Comparison of ENCODE assay signal across 8 mouse cellular contexts in genomic region chr15:77220137-77220536, GRCm38 (mm10).
DNase-seq lines count a peak whose midpoint lies in the region; TF ChIP-seq lines count a peak whose summit lies in the region.

No protein-coding gene starts in this region.

- no peaks in the 10 kb centered on the region for H3K27me3 ChIP-seq in myocyte (ENCODE audit: control insufficient read depth, insufficient read depth, insufficient read length)
- no peaks in the 10 kb centered on the region for H3K27me3 ChIP-seq in hindbrain, embryonic 10.5 days (ENCODE audit: insufficient read depth, poor library complexity, severe bottlenecking)

- peak overlapping the region; percentile 71 for H3K4me2 ChIP-seq in myocyte (ENCODE audit: low read depth)

- no peak overlapping the region for H3K4me3 ChIP-seq in embryonic fibroblast, embryonic 13.5 days (ENCODE audit: insufficient read depth, low read length)
- no peak overlapping the region for H3K4me3 ChIP-seq in myocyte
- no peak overlapping the region for H3K4me3 ChIP-seq in hindbrain, embryonic 10.5 days

- H3K79me2 ChIP-seq in myocyte (ENCODE audit: control insufficient read depth, insufficient read depth), result peaks cover 74% of the 10 kb centered on the region

- H3K36me3 ChIP-seq in myocyte (ENCODE audit: control insufficient read depth, insufficient read depth), result no peaks in the 10 kb centered on the region
- H3K36me3 ChIP-seq in hindbrain, embryonic 10.5 days, result no peaks in the 10 kb centered on the region

- peak overlapping the region; percentile 93 for H3K27ac ChIP-seq in embryonic fibroblast, embryonic 13.5 days (ENCODE audit: insufficient read depth, low read length)
- H3K27ac ChIP-seq in hindbrain, embryonic 10.5 days, result no peak overlapping the region

- H3ac ChIP-seq in myocyte (ENCODE audit: control insufficient read depth, insufficient read length), result no peak overlapping the region

- no peaks in the 10 kb centered on the region for H3K9me3 ChIP-seq in hindbrain, embryonic 10.5 days

- TF ChIP-seq CTCF in embryonic fibroblast, embryonic 13.5 days (IDR thresholded peaks at IDR 0.05; ENCODE audit: borderline replicate concordance, insufficient read depth, low read length), result peak; percentile 51; the same call in 1 of the 2 replicates

- DNase-seq in heart, adult 11 months, result peak; percentile 94
- no peak for DNase-seq in heart, postnatal 25 days (ENCODE audit: low spot score)
- peak; percentile 37 for DNase-seq in ZHBTc4 (ENCODE audit: low read depth, low spot score)
- DNase-seq in kidney, postnatal 10 days, result peak; percentile 72
- DNase-seq in hindbrain, embryonic 10.5 days (ENCODE audit: low spot score), result no peak
- no peak for DNase-seq in left cerebral cortex, adult 9 months (ENCODE audit: low spot score in 2 of 2)

- intact Hi-C loops in heart, postnatal 25 days (cut with DNase I), result loop anchor here (5.0 kb wide), 2 partner anchors 113 to 248 kb away; no protein-coding TSS in a partner anchor

- H3K4me1 ChIP-seq in embryonic fibroblast, embryonic 13.5 days (ENCODE audit: control insufficient read depth, insufficient read depth, low read length), result peaks cover 36% of the 10 kb centered on the region
- H3K4me1 ChIP-seq in hindbrain, embryonic 10.5 days (replicated peaks), result peaks cover 35% of the 10 kb centered on the region

- TF ChIP-seq POLR2A in embryonic fibroblast, embryonic 13.5 days (IDR thresholded peaks at IDR 0.05; ENCODE audit: low read depth, low read length), result peak; percentile 27; the same call in 1 of the 2 replicates
- TF ChIP-seq POLR2A in myocyte (IDR thresholded peaks at IDR 0.05; ENCODE audit: insufficient read length, low read depth), result no peak

TF ChIP-seq in myocyte, 11 proteins besides CTCF, POLR2A, EP300 and RAD21:
- TF ChIP-seq TCF12 (IDR thresholded peaks at IDR 0.05; ENCODE audit: insufficient read depth, poor library complexity, severe bottlenecking) (no peak), POLR2AphosphoS2 (IDR thresholded peaks at IDR 0.05; ENCODE audit: insufficient read length, low read depth) (peak; percentile 75), MYOD1 (IDR thresholded peaks at IDR 0.05; ENCODE audit: control insufficient read depth in 1 of 3, insufficient read length in 2 of 3, low read depth in 2 of 3) (peak in 1 of 3 experiments; percentile 19), CEBPB (IDR thresholded peaks at IDR 0.05; ENCODE audit: insufficient read depth, poor library complexity, severe bottlenecking) (peak; percentile 66; the same call in 1 of the 2 replicates)

Comparison
In these comparisons a context has a peak if more than half of its experiments do, and no peak if none do; other contexts are left out.
1. DNase-seq: peak in heart, adult 11 months (single experiment), ZHBTc4 (single experiment) and kidney, postnatal 10 days (single experiment); none in heart, postnatal 25 days (single experiment), hindbrain, embryonic 10.5 days (single experiment) and left cerebral cortex, adult 9 months (0 of 2).